Mouse (Mus musculus) heart, postnatal 36 days (tissue): ENCODE measurements around the gene Slc1a1. TPM values are rescaled to one million over a fixed set of nuclear protein-coding genes. Genes with fewer than 3 reads are reported as not detected.

Source experiments
- DNase-seq, 2 experiments: peaks; one replicate each; pipeline ENCODE4 v3.0.0; 2021 to 2022
- intact Hi-C: fragments of 180-260 bp; cut with DNase I; formaldehyde crosslinking; loops from one replicate; pipeline ENCODE4 v1.15.1; 2025
- total RNA-seq, 2 experiments: library from RNA; stranded (reverse); gene quantifications; 2 replicates each; pipeline ENCODE4 v1.2.3; 2021

The Slc1a1 gene
- total RNA-seq, 2 experiments from 2014 or later, result 0.95 to 1.3 TPM

- DNase-seq, result no peak
- intact Hi-C loops, result no loop called here
Observed at GRCm38 (mm10) chr19:28850510-28850909, 15.7 kb downstream of the Slc1a1 start.

- DNase-seq, result no peak
- intact Hi-C loops, result no loop called here
Observed at GRCm38 (mm10) chr19:28852001-28852400, 17.2 kb downstream of the Slc1a1 start.

- DNase-seq, result no peak
- intact Hi-C loops, result no loop called here
Observed at GRCm38 (mm10) chr19:28854831-28855230, 20.0 kb downstream of the Slc1a1 start.

- DNase-seq, result no peak
- intact Hi-C loops, result no loop called here
Observed at GRCm38 (mm10) chr19:28860246-28860645, 25.4 kb downstream of the Slc1a1 start.

- intact Hi-C loops, result no loop called here
- no peak for DNase-seq
Observed at GRCm38 (mm10) chr19:28863626-28864025, 28.8 kb downstream of the Slc1a1 start.

- intact Hi-C loops, result no loop called here
- no peak for DNase-seq
Observed at GRCm38 (mm10) chr19:28864981-28865380, 30.1 kb downstream of the Slc1a1 start.

GRCm38 (mm10) chr19:28865501-28865900, 30.7 kb downstream of the Slc1a1 start:
- DNase-seq, result no peak
- intact Hi-C loops, result no loop called here

GRCm38 (mm10) chr19:28869251-28869855, 34.5 kb downstream of the Slc1a1 start:
- intact Hi-C loops, result no loop called here
- DNase-seq, result no peak

GRCm38 (mm10) chr19:28870351-28870750, 35.5 kb downstream of the Slc1a1 start:
- intact Hi-C loops, result no loop called here
- DNase-seq, result no peak

- intact Hi-C loops, result no loop called here
- DNase-seq, result no peak
Observed at GRCm38 (mm10) chr19:28879476-28879875, 44.6 kb downstream of the Slc1a1 start.

- intact Hi-C loops, result loop anchor here (2.0 kb wide), 1 partner anchor 106 kb away; no protein-coding TSS in a partner anchor
- DNase-seq, result peak; percentile 10 to 26
Observed at GRCm38 (mm10) chr19:28883126-28883525, 48.3 kb downstream of the Slc1a1 start.

GRCm38 (mm10) chr19:28888496-28888895, 53.6 kb downstream of the Slc1a1 start:
- no peak for DNase-seq
- intact Hi-C loops, result no loop called here

GRCm38 (mm10) chr19:28889251-28889650, 54.4 kb downstream of the Slc1a1 start:
- DNase-seq, result no peak
- intact Hi-C loops, result no loop called here

GRCm38 (mm10) chr19:28891238-28891637, 56.4 kb downstream of the Slc1a1 start:
- intact Hi-C loops, result no loop called here
- no peak for DNase-seq

GRCm38 (mm10) chr19:28891864-28892263, 57.0 kb downstream of the Slc1a1 start:
- DNase-seq, result no peak

GRCm38 (mm10) chr19:28896639-28897038, 61.8 kb downstream of the Slc1a1 start:
- DNase-seq, result no peak
- intact Hi-C loops, result no loop called here

More at GRCm38 (mm10) chr19:28891864-28892263, 57.0 kb downstream of the Slc1a1 start:
- intact Hi-C loops, result no loop called here

- DNase-seq, result no peak
- intact Hi-C loops, result no loop called here
Observed at GRCm38 (mm10) chr19:28897497-28897896, 62.6 kb downstream of the Slc1a1 start.

- intact Hi-C loops, result no loop called here
- DNase-seq, result no peak
Observed at GRCm38 (mm10) chr19:28900771-28901170, 65.9 kb downstream of the Slc1a1 start.

- intact Hi-C loops, result no loop called here
- DNase-seq, result no peak
Observed at GRCm38 (mm10) chr19:28902111-28902510, 67.3 kb downstream of the Slc1a1 start.

GRCm38 (mm10) chr19:28902806-28903205, 68.0 kb downstream of the Slc1a1 start:
- intact Hi-C loops, result no loop called here
- DNase-seq, result no peak

- intact Hi-C loops, result no loop called here
- DNase-seq, result no peak
Observed at GRCm38 (mm10) chr19:28903536-28904119, 68.8 kb downstream of the Slc1a1 start.

- no peak for DNase-seq
- intact Hi-C loops, result no loop called here
Observed at GRCm38 (mm10) chr19:28908186-28908585, 73.3 kb downstream of the Slc1a1 start.

GRCm38 (mm10) chr19:28908693-28909092, 73.8 kb downstream of the Slc1a1 start:
- intact Hi-C loops, result no loop called here
- DNase-seq, result no peak
